Mouse (Mus musculus) lung, postnatal 0 days (tissue): Measurements from ENCODE around the gene Fstl4. TPM values are rescaled to one million over a fixed set of nuclear protein-coding genes. Genes with fewer than 3 reads are reported as not detected.

Experiments used
- ATAC-seq: fragments of 200-750 bp; cut with Nextera tagmentation; 2 replicates; pipeline ENCODE4 v1.8.0; 2017; ENCODE audit warnings: moderate library complexity
- DNase-seq: peaks from one replicate; pipeline ENCODE4 v3.0.0-alpha.2; 2016; ENCODE audit warnings: low spot score
- H3K27ac ChIP-seq: fragments of 300-500 bp; sonication (generic); 2 replicates; pipeline ENCODE4 v1.5.1; 2014; ENCODE audit warnings: antibody characterized with exemption, mild to moderate bottlenecking, low read length, mixed read lengths
- H3K27me3 ChIP-seq: fragments of 300-500 bp; sonication (generic); replicated peaks from 2 replicates; pipeline ENCODE4 v1.6.1; 2014; ENCODE audit warnings: low read length, mixed read lengths; ENCODE audit not compliant: insufficient read depth
- H3K36me3 ChIP-seq: fragments of 300-500 bp; sonication (generic); 2 replicates; pipeline ENCODE4 v1.6.1; 2014; ENCODE audit warnings: low read length, mixed read lengths; ENCODE audit not compliant: insufficient read depth
- H3K4me1 ChIP-seq: fragments of 300-500 bp; sonication (generic); 2 replicates; pipeline ENCODE4 v1.6.1; 2014; ENCODE audit warnings: antibody characterized with exemption, low read depth, low read length, mixed read lengths; ENCODE audit not compliant: insufficient read depth
- H3K4me2 ChIP-seq: fragments of 300-500 bp; sonication (generic); replicated peaks from 2 replicates; pipeline ENCODE4 v1.6.1; 2014; ENCODE audit warnings: low read depth, mild to moderate bottlenecking, low read length, moderate library complexity, mixed read lengths
- H3K4me3 ChIP-seq: fragments of 300-500 bp; sonication (generic); 2 replicates; pipeline ENCODE4 v1.5.1; 2014; ENCODE audit warnings: low read depth, low read length
- H3K9ac ChIP-seq: fragments of 300-500 bp; sonication (generic); replicated peaks from 2 replicates; pipeline ENCODE4 v1.6.1; 2014; ENCODE audit warnings: low read depth, mild to moderate bottlenecking
- H3K9me3 ChIP-seq: fragments of 300-500 bp; sonication (generic); 2 replicates; pipeline ENCODE4 v1.6.1; 2016; ENCODE audit warnings: low read length, mixed read lengths
- CTCF ChIP-seq: IDR thresholded peaks from 2 replicates; pipeline ENCODE4 v1.5.1; 2016; ENCODE audit warnings: antibody characterized with exemption, mild to moderate bottlenecking
- EP300 ChIP-seq: IDR thresholded peaks from 2 replicates; pipeline ENCODE4 v1.6.1; 2016; ENCODE audit warnings: antibody characterized with exemption, mild to moderate bottlenecking, control low read depth
- WGBS: fragments of 180-500 bp; shearing (Covaris S2); extraction: QIAGEN DNeasy Blood & Tissue Kit; methylation state at CpG from one replicate; pipeline ENCODE4 v1.1.7; 2014; 5-methylcytosine and 5-hydroxymethylcytosine counted together
- polyA plus RNA-seq: library from polyadenylated mRNA; unstranded; fragments of >200 nt; fragmentation: Nextera tagmentation; extraction: Ambion mirVana; gene quantifications from 2 replicates; pipeline ENCODE4 v1.2.1, GENCODE M21; 2015

Fstl4 gene
- polyA plus RNA-seq, 1 experiment from 2014 or later = 2.9 TPM

- whole genome bisulfite sequencing = 63% methylated on average over 2 of the region's 2 CpGs
- TF ChIP-seq EP300 (no peak), CTCF (no peak)
- H3K9me3 ChIP-seq = no peaks in the 10 kb centered on the region
- H3K4me3 ChIP-seq = no peak overlapping the region
- H3K9ac ChIP-seq = no peak overlapping the region
- H3K4me2 ChIP-seq = no peak overlapping the region
- no peaks in the 10 kb centered on the region for H3K4me1 ChIP-seq
- no peaks in the 10 kb centered on the region for H3K36me3 ChIP-seq
- no peak overlapping the region for H3K27ac ChIP-seq
- DNase-seq (no peak), ATAC-seq (no peak)
- no peaks in the 10 kb centered on the region for H3K27me3 ChIP-seq
Measured at GRCm38 (mm10) chr11:53128661-53129060, 364.2 kb downstream of the Fstl4 start.

- TF ChIP-seq CTCF (no peak), EP300 (no peak)
- ATAC-seq (no peak), DNase-seq (no peak)
- Histone ChIP-seq H3K4me3 (no peak overlapping the region), H3K4me1 (no peaks in the 10 kb centered on the region), H3K4me2 (peak overlapping the region; percentile 35; the same call in 1 of the 2 replicates), H3K27me3 (no peaks in the 10 kb centered on the region), H3K27ac (no peak overlapping the region), H3K9ac (no peak overlapping the region), H3K36me3 (no peaks in the 10 kb centered on the region), H3K9me3 (no peaks in the 10 kb centered on the region)
- 9% methylated on average over 23 of the region's 23 CpGs for WGBS
Measured at GRCm38 (mm10) chr11:53132406-53133035, 368.1 kb downstream of the Fstl4 start.

- Histone ChIP-seq H3K27ac (no peak overlapping the region), H3K9ac (no peak overlapping the region), H3K36me3 (no peaks in the 10 kb centered on the region), H3K27me3 (no peaks in the 10 kb centered on the region), H3K4me3 (no peak overlapping the region), H3K9me3 (no peaks in the 10 kb centered on the region), H3K4me1 (no peaks in the 10 kb centered on the region), H3K4me2 (no peak overlapping the region)
- TF ChIP-seq EP300 (no peak), CTCF (no peak)
- 85% methylated on average over 11 of the region's 11 CpGs for WGBS
- ATAC-seq (no peak), DNase-seq (no peak)
Measured at GRCm38 (mm10) chr11:53136371-53136770, 371.9 kb downstream of the Fstl4 start.

GRCm38 (mm10) chr11:53137381-53137780, 372.9 kb downstream of the Fstl4 start:
- Histone ChIP-seq H3K27ac (no peak overlapping the region), H3K9me3 (no peaks in the 10 kb centered on the region), H3K27me3 (no peaks in the 10 kb centered on the region), H3K4me1 (no peaks in the 10 kb centered on the region), H3K36me3 (no peaks in the 10 kb centered on the region), H3K4me3 (no peak overlapping the region), H3K9ac (no peak overlapping the region), H3K4me2 (no peak overlapping the region)
- no peak for TF ChIP-seq CTCF
- TF ChIP-seq EP300 = no peak
- no peak for DNase-seq
- 79% methylated on average over 8 of the region's 8 CpGs for WGBS
- ATAC-seq = no peak

- 72% methylated on average over 6 of the region's 6 CpGs for WGBS
- TF ChIP-seq EP300 (no peak), CTCF (no peak)
- Histone ChIP-seq H3K4me2 (no peak overlapping the region), H3K4me1 (no peaks in the 10 kb centered on the region), H3K9me3 (no peaks in the 10 kb centered on the region), H3K27me3 (no peaks in the 10 kb centered on the region), H3K36me3 (no peaks in the 10 kb centered on the region), H3K4me3 (no peak overlapping the region), H3K27ac (no peak overlapping the region), H3K9ac (no peak overlapping the region)
- ATAC-seq (no peak), DNase-seq (no peak)
Measured at GRCm38 (mm10) chr11:53138212-53138611, 373.8 kb downstream of the Fstl4 start.

GRCm38 (mm10) chr11:53139666-53140065, 375.2 kb downstream of the Fstl4 start:
- WGBS = 91% methylated on average over 3 of the region's 3 CpGs

GRCm38 (mm10) chr11:53140196-53140595, 375.8 kb downstream of the Fstl4 start:
- H3K4me1 ChIP-seq = no peaks in the 10 kb centered on the region
- TF ChIP-seq EP300 (no peak), CTCF (no peak)
- H3K4me3 ChIP-seq = no peak overlapping the region
- no peaks in the 10 kb centered on the region for H3K36me3 ChIP-seq
- H3K27me3 ChIP-seq = no peaks in the 10 kb centered on the region
- no peak overlapping the region for H3K9ac ChIP-seq
- no peaks in the 10 kb centered on the region for H3K9me3 ChIP-seq
- WGBS = 70% methylated on average over 8 of the region's 8 CpGs
- H3K27ac ChIP-seq = no peak overlapping the region
- no peak for ATAC-seq
- DNase-seq = no peak
- no peak overlapping the region for H3K4me2 ChIP-seq

More at GRCm38 (mm10) chr11:53139666-53140065, 375.2 kb downstream of the Fstl4 start:
- ATAC-seq = no peak
- H3K4me1 ChIP-seq = no peaks in the 10 kb centered on the region
- H3K36me3 ChIP-seq = no peaks in the 10 kb centered on the region
- DNase-seq = no peak
- no peak for TF ChIP-seq EP300
- no peak for TF ChIP-seq CTCF
- no peak overlapping the region for H3K4me3 ChIP-seq
- no peak overlapping the region for H3K4me2 ChIP-seq
- H3K9me3 ChIP-seq = no peaks in the 10 kb centered on the region
- no peak overlapping the region for H3K9ac ChIP-seq
- H3K27ac ChIP-seq = no peak overlapping the region
- no peaks in the 10 kb centered on the region for H3K27me3 ChIP-seq
